Mouse (Mus musculus) olfactory bulb, adult 2 months (tissue): ENCODE results near the gene Stat5a. TPM values are rescaled to one million over a fixed set of nuclear protein-coding genes. Genes with fewer than 3 reads are reported as not detected.

ENCODE experiments used
- H3K27ac ChIP-seq: fragments of 200-500 bp; 2 replicates; pipeline ENCODE4 v1.5.1; 2012; ENCODE audit warnings: low read depth, low read length; ENCODE audit not compliant: insufficient read depth
- H3K4me1 ChIP-seq: fragments of 200-500 bp; 2 replicates; pipeline ENCODE4 v1.6.1; 2012; ENCODE audit warnings: low read length; ENCODE audit not compliant: control insufficient read depth, insufficient read depth
- H3K4me3 ChIP-seq: fragments of 200-500 bp; 2 replicates; pipeline ENCODE4 v1.5.1; 2012; ENCODE audit warnings: mild to moderate bottlenecking, low read depth, low read length, moderate library complexity; ENCODE audit not compliant: insufficient read depth
- CTCF ChIP-seq: fragments of 200-500 bp; IDR thresholded peaks from 2 replicates; pipeline ENCODE4 v1.5.1; 2012; ENCODE audit warnings: low read depth, mild to moderate bottlenecking, low read length, moderate library complexity; ENCODE audit not compliant: insufficient read depth
- POLR2A ChIP-seq: fragments of 200-500 bp; IDR thresholded peaks from 2 replicates; pipeline ENCODE4 v1.6.1; 2012; ENCODE audit warnings: mild to moderate bottlenecking, low read depth, low read length, moderate library complexity; ENCODE audit not compliant: insufficient read depth
- WGBS: fragments of 180-500 bp; shearing (Covaris S2); methylation state at CpG from one replicate; pipeline ENCODE4 v1.1.7; 2018; 5-methylcytosine and 5-hydroxymethylcytosine counted together
- polyA plus RNA-seq: library from polyadenylated mRNA; stranded (reverse); fragments of >200 nt; gene quantifications from 2 replicates; pipeline ENCODE4 v1.2.4, GENCODE M21; 2012; ENCODE audit warnings: low replicate concordance; ENCODE audit not compliant: missing spikeins, insufficient read depth, insufficient read length

The Stat5a gene
- polyA plus RNA-seq, result not detected in 2 replicates

DNA sequence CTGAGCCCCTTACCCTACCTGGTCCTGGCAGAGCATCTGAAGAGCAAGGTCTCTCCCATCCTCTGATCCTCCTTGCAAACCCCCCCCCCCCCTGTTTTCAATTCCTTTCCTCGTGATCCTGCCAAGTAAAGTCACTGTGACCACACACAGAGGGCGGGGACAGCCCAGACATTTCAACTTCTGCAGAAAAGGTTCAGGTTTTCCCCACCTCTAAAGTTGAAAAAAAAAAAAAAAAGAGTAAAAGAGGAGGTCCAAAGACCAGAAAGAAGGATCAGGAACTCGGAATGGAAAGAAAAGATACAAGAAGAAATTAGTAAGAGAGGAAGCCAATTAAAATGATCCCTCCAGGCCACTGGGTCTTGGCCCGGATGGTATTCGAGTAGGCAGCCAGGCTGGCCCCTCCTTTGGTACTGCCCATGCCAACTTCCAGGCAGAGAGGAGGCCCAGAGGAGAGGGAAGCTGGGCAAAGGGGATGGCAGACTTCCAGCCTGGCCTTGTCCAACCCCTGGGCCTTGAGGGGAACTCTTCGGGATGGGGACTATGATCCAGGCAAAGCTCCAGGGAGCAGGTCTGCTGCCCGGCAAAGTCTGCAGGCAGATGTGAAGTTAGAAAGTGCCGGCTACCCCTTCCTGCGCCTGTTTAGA lies at the start of gene Stat5a:
TSS of gene Stat5a (plus strand) at position 417 of the 644 bp plus-strand sequence.
- TF ChIP-seq CTCF (no peak), POLR2A (no peak)
- WGBS, result 46% methylated on average over 9 of the region's 9 CpGs

DNA sequence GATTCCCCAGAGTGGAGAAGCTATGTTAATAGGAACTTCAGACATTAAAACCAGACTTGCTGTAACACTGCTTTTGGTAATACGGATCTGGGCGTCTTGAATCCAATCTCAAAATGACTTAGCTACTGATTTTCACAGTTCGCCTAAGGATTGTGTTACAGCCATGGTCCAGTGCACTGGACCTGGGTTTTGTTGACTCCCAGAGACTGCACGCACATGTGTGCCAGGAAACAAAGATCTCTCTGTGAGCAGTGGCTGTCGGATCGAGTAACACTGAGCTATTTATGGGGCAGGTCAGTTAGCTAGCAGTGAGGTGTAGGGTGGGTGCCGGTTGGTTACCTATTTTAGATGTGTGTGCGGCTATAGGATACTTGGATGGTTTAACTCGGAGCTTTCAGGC lies 48.6 kb upstream of the Stat5a start:
- Histone ChIP-seq H3K27ac (no peak overlapping the region), H3K4me3 (no peak overlapping the region), H3K4me1 (peaks cover 6% of the 10 kb centered on the region)
- TF ChIP-seq POLR2A (no peak), CTCF (no peak)
- 75% methylated on average over 9 of the region's 9 CpGs for WGBS

More for the DNA sequence above, at the start of gene Stat5a:
- Histone ChIP-seq H3K4me1 (peaks cover 16% of the 10 kb centered on the region), H3K4me3 (peak within 1 kb of the TSS; percentile 61), H3K27ac (0 out of 2 replicates have a peak within 1 kb of the TSS, but pooled peaks have one; percentile 9)

DNA sequence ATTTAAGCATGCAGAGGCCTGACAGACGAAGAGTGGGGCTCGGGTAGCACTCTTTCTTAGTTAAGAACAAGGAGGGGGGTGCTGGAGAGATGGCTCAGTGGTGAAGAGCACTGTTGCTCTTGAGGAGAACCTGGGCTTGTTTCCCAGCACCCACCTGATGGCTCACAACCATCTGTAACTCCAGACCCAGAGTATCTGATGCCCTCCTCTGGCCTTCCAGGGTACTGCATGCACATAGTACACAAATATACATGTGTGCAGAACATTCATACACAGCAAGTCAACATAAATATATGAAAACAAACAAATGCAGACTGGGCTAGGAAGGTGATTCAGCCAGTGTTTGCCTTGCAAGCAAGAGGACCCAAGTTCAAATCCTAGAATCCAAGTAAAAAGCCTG lies 48.0 kb upstream of the Stat5a start:
- WGBS, result 94% methylated on average over 2 of the region's 2 CpGs
- H3K4me3 ChIP-seq, result no peak overlapping the region

DNA sequence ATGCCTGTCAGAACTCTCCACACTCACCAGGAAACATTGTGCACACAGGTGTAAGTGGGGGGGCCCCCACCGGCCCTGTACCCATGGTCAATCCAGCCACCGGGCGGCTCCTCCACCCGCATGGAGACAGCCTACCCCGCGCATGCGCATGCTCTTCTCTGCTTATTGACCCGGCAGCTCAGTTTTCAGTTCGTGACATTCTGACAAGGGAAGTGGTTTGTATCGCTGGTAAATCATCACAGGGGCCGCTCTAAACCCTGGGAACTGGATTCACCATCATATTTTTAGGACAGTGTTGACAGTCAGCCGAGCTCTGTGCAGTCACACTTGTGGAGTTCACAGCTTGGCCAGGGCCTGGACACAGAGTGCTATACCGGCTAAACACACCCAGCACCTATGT lies 44.7 kb upstream of the Stat5a start:
- TF ChIP-seq CTCF (no peak), POLR2A (no peak)
- Histone ChIP-seq H3K4me3 (no peak overlapping the region), H3K4me1 (peaks cover 11% of the 10 kb centered on the region), H3K27ac (no peak overlapping the region)
- WGBS, result 70% methylated on average over 13 of the region's 13 CpGs

More for the DNA sequence above, 48.0 kb upstream of the Stat5a start:
- no peak overlapping the region for H3K27ac ChIP-seq
- H3K4me1 ChIP-seq, result peaks cover 6% of the 10 kb centered on the region
- TF ChIP-seq CTCF (peak; percentile 17; the same call in 1 of the 2 replicates), POLR2A (no peak)

DNA sequence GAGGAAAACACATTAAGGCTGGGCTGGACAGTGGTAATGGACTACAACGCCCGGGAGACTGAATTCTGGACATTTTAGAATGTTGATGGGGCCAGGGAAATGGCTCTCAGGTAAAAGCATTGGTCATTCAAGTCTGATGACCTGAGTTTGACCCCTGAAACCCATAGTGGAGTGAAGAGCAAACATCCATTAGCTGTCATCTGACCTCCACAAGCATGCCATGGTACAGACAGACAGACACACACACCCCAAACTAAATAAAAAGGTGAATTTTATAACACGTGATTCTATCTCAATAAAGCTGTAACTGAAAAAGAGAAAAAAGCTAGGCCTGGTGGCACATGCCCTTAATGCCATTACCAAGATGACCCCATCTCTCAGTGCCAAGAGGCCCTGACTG lies 42.8 kb upstream of the Stat5a start:
- TF ChIP-seq CTCF (no peak), POLR2A (no peak)
- 88% methylated on average over 3 of the region's 3 CpGs for WGBS

DNA sequence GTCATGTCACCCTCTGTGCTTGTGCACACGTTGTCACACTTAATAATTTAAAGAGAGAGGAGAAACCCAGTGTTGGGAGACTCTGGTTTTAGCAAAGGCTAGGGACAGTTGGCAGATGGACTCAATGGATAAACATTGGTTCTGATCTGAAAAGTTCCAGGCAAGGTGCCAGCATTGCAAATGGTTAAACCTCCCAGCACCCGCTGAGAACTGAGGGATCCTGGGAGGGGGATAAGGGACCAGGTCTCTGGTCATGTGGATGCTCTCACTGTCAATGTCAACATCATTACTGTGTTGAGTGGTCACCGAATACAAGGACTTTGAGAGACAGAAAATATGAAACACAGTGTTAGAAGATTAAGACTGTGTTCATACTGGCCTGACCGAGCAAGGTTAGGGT lies 42.4 kb upstream of the Stat5a start:
- Histone ChIP-seq H3K4me1 (peaks cover 19% of the 10 kb centered on the region), H3K27ac (no peak overlapping the region), H3K4me3 (no peak overlapping the region)
- WGBS, result 64% methylated on average over 4 of the region's 4 CpGs
- TF ChIP-seq CTCF (no peak), POLR2A (no peak)

More for the DNA sequence above, 42.8 kb upstream of the Stat5a start:
- Histone ChIP-seq H3K27ac (no peak overlapping the region), H3K4me1 (peaks cover 16% of the 10 kb centered on the region), H3K4me3 (no peak overlapping the region)

DNA sequence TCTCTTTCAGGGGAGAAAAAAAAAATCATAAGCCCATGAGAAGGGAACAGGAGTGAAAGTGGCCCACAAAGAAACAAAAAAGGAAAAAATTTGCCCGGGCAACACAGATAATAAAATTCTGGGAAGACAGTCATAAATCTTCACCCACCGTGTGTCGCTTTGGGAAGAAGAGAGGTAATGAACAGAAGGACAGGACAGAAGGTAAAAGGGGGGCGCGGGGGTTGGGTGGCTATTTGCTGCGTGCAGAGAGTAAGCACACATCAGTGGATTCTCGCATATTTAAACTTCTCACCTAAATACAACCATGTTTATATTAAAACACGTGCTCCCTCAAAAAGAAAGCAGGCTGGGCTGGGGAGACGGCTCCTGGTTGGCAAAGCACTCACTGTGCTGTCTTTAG lies 41.8 kb upstream of the Stat5a start:
- WGBS, result 84% methylated on average over 9 of the region's 9 CpGs
- TF ChIP-seq POLR2A (no peak), CTCF (no peak)
- Histone ChIP-seq H3K27ac (no peak overlapping the region), H3K4me1 (peaks cover 22% of the 10 kb centered on the region), H3K4me3 (no peak overlapping the region)

DNA sequence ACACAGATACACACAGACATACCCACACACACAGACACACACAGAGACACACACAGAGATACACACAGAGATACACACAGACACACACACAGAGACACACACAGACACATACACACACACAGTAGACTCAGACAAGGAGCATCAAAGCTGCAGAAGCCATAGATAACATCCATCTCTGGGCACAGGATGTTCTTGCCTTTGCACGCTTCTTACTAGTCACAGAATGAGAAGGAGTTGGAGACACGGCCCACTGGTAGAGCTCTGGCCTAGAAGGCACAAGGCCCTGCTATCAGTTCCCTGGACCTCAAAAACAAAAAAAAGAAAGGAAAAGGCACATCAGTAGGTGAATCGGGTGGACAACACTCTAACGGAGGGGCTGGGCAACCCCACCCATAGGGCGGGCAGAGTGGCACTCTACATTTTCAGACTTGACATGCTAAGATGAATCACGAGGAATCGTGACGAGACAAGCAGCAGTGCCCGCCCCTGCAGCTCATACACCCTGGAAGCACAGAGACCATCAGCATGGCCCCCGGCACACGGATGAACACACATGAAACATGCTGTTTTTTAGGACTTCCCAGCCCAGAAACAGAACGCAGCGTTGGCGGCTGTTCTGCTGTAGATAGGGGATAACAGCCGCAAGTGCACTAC lies 40.7 kb upstream of the Stat5a start:
- Histone ChIP-seq H3K4me3 (no peak overlapping the region), H3K4me1 (peaks cover 26% of the 10 kb centered on the region), H3K27ac (no peak overlapping the region)
- WGBS, result 85% methylated on average over 15 of the region's 15 CpGs
- TF ChIP-seq CTCF (no peak), POLR2A (no peak)

DNA sequence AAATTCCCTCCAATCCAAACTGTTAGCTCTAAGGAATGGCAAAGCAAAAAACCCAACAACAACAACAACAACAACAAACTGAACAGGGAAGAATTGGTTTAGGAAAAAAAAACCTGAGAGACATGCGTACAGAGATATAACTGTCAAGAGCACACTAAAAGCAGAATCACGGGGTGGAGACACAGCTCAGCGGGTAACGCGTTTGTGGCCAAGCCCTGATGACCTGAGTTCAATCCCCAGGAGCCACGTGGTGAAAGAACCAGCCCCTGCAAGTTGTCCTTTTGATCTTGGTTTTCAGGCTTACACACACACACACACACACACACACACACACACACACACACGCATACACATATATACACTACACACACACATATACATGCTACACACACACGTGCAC lies 40.1 kb upstream of the Stat5a start:
- Histone ChIP-seq H3K4me3 (no peak overlapping the region), H3K27ac (no peak overlapping the region), H3K4me1 (peaks cover 26% of the 10 kb centered on the region)
- no peak for TF ChIP-seq CTCF
- TF ChIP-seq POLR2A, result no peak
- WGBS, result 90% methylated on average over 8 of the region's 8 CpGs

DNA sequence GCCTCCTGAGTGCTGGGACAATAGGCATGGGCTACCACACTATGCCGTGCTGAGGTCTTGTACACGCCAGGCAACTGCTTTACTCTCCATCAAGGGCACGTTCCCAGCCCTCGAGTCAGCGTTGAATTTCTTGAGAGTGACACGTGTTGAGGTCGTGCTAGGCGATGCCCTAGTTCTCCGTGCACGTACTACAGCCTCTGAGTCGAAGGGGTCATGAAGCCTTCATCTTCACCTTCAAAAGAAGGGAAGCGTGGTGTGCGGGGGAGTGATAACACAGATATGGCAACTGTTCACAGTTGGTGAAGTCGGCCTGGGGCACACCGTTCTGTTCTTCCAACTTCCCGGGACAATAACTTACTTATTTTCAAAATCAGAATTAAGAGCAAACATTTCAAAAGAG lies 39.5 kb upstream of the Stat5a start:
- Histone ChIP-seq H3K27ac (no peak overlapping the region), H3K4me1 (peaks cover 24% of the 10 kb centered on the region), H3K4me3 (no peak overlapping the region)
- TF ChIP-seq POLR2A (no peak), CTCF (no peak)
- 85% methylated on average over 16 of the region's 16 CpGs for WGBS
